Mouse (Mus musculus): ENCODE measurements at regions not wholly inside any gene's neighbourhood (a gene's known extent, or its start where the extent isn't known, plus 50 kb on each side); places are given as distances from the start of the nearest gene placed in this dataset.

GRCm38 (mm10) chr5:43339671-43340070 lies 106.7 kb downstream of the Cpeb2 start:
- no peak for DNase-seq (ENCODE audit: low spot score in 2 of 2)

GRCm38 (mm10) chr5:43341475-43341874 lies 108.5 kb downstream of the Cpeb2 start:
- no peak for DNase-seq (ENCODE audit: low spot score in 2 of 2)

GRCm38 (mm10) chr5:43344441-43344840 lies 111.5 kb downstream of the Cpeb2 start:
- DNase-seq (ENCODE audit: low spot score in 2 of 2), result no peak

- no peak for DNase-seq (ENCODE audit: low spot score in 2 of 2)
Observed at GRCm38 (mm10) chr5:43350987-43351386, 118.0 kb downstream of the Cpeb2 start.

- no peak for DNase-seq (ENCODE audit: low spot score in 2 of 2)
Observed at GRCm38 (mm10) chr5:43353021-43353990, 120.3 kb downstream of the Cpeb2 start.

GRCm38 (mm10) chr5:43354351-43354942 lies 121.5 kb downstream of the Cpeb2 start:
- no peak for DNase-seq (ENCODE audit: low spot score in 2 of 2)

GRCm38 (mm10) chr5:43355026-43355580 lies 122.1 kb downstream of the Cpeb2 start:
- DNase-seq (ENCODE audit: low spot score in 2 of 2), result peak; percentile 81 to 82

- DNase-seq (ENCODE audit: low spot score in 2 of 2), result no peak
Observed at GRCm38 (mm10) chr5:43355832-43356231, 122.9 kb downstream of the Cpeb2 start.

GRCm38 (mm10) chr5:43357100-43357680 lies 124.2 kb downstream of the Cpeb2 start:
- no peak for DNase-seq (ENCODE audit: low spot score in 2 of 2)

- no peak for DNase-seq (ENCODE audit: low spot score in 2 of 2)
Observed at GRCm38 (mm10) chr5:43357901-43358300, 124.9 kb downstream of the Cpeb2 start.

GRCm38 (mm10) chr5:43358928-43359765 lies 126.2 kb downstream of the Cpeb2 start:
- peak; percentile 16 to 42 for DNase-seq (ENCODE audit: low spot score in 2 of 2)

- DNase-seq (ENCODE audit: low spot score in 2 of 2), result no peak
Observed at GRCm38 (mm10) chr5:43360298-43360697, 127.3 kb downstream of the Cpeb2 start.

- no peak for DNase-seq (ENCODE audit: low spot score in 2 of 2)
Observed at GRCm38 (mm10) chr5:43361026-43361425, 128.1 kb downstream of the Cpeb2 start.

- no peak for DNase-seq (ENCODE audit: low spot score in 2 of 2)
Observed at GRCm38 (mm10) chr5:43372385-43372784, 139.4 kb downstream of the Cpeb2 start.

- peak; percentile 9 to 51 for DNase-seq (ENCODE audit: low spot score in 2 of 2)
Observed at GRCm38 (mm10) chr5:43384689-43385375, 130.5 kb upstream of the C1qtnf7 start.

GRCm38 (mm10) chr5:43390997-43391396 lies 124.3 kb upstream of the C1qtnf7 start:
- DNase-seq (ENCODE audit: low spot score in 2 of 2), result no peak

- peak; percentile 23 to 24 for DNase-seq (ENCODE audit: low spot score in 2 of 2)
Observed at GRCm38 (mm10) chr5:43391412-43392029, 123.8 kb upstream of the C1qtnf7 start.

GRCm38 (mm10) chr5:43392908-43393545 lies 122.3 kb upstream of the C1qtnf7 start:
- no peak for DNase-seq (ENCODE audit: low spot score in 2 of 2)

- no peak for DNase-seq (ENCODE audit: low spot score in 2 of 2)
Observed at GRCm38 (mm10) chr5:43417259-43417658, 98.1 kb upstream of the C1qtnf7 start.

All from frontal cortex, postnatal 36 days (tissue).